Mouse (Mus musculus): ENCODE data around the gene Kng1. TPM values are rescaled to one million over a fixed set of nuclear protein-coding genes. Genes with fewer than 3 reads are reported as not detected.
"Not testable (repeated sequence)": the region's sequence is repeated elsewhere in the genome, so short reads cannot be mapped to it uniquely, and the experiment has no call there.

Kng1 gene
- polyA plus RNA-seq (2015; fragmentation: Nextera tagmentation; extraction: Ambion mirVana), result 4.8 and 9.2 TPM in 2 replicates

DNA sequence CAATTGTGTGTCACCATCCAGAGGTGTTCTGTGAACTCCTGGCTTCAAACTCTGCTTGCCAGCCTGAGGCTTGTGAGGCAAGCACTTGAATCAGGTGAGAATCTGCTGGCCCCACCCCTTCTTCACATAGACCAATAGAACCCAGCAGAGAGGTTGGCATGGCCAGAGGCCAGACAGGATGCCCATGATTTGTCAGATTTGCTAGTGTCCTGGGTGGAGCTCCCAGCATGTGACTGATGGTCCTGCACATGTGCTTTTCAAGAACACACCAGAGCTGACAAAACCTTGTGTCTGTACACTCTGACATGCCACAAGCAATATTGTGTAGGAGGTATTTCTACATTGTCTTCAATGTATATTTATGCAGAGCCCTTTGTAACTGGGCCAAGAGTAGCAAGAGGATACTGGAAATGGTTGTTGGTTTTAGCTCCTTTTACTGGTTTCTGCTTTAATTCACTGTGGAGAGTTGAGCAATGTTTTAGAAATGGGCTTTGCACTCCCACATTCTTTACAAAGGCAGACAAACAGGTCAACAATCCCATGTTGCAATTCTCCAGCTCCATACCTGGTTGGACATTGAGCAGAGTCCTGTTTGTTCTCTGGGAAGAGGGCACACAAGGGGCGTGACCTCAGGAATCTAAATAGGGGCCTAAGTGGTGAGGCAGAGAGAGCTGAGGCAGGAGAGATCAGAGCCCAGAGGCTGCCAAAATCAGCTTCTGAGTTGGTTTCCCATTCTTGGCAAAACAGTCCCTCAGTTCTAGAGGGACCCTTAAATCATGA lies at the start of gene Kng1:
TSS of gene Kng1 (plus strand) at position 198 of the 780 bp plus-strand sequence.
- H3K36me3 ChIP-seq; H3K9me3 ChIP-seq (replicated peaks); H3K4me2 ChIP-seq; H3K4me3 ChIP-seq (replicated peaks); H3K27me3 ChIP-seq; H3K9ac ChIP-seq; H3K4me1 ChIP-seq; ATAC-seq (replicated peaks; ENCODE audit: low FRiP score); H3K27ac ChIP-seq: not testable (repeated sequence)
- WGBS, result 47% methylated on average over 1 of the region's 1 CpGs

DNA sequence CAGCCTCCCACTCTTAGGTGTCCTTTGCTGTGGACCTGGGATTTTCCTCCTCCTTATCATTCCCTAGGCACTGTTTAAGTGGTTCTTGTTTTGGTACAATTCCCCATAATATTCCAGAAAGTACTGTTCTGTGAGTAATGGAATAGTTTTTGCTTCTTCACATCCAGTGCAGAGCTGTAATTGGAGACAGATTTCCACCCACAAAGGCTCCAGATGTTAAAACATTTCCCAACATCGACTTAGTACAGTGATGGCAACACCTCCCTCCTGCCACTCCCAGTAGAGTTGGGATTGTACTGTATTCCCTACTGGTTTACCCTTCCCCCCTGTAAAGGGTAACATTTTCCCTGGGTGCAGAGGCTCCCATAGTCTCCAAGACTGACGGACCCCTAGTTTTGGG lies 43.9 kb upstream of the Kng1 start:
- H3K36me3 ChIP-seq; H3K9me3 ChIP-seq (replicated peaks); H3K27ac ChIP-seq; ATAC-seq (replicated peaks; ENCODE audit: low FRiP score); H3K9ac ChIP-seq; H3K27me3 ChIP-seq; H3K4me3 ChIP-seq (replicated peaks); H3K4me1 ChIP-seq; H3K4me2 ChIP-seq: not testable (repeated sequence)
- WGBS, result 69% methylated on average over 2 of the region's 2 CpGs

DNA sequence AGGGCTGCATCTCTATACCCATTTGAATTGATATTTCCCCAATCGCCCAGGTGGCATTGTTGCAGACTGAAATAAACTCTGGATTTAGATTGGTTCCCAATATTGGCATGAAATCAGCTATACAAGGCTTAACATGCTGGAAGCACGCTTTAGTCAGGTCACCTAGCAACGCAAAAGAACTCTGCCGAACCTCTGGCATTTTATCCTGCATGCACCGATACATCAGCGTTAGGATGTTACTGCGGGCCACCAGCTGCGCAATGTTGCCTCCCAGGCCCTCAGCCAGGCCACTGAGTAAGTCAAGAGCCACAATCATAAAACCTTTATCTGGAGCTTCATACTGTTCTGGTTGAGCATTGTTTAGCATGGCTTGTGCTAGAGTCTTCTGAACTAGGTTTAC lies 43.0 kb upstream of the Kng1 start:
- not testable (repeated sequence) for H3K4me3 ChIP-seq (replicated peaks); H3K4me1 ChIP-seq; H3K4me2 ChIP-seq; H3K27ac ChIP-seq; ATAC-seq (replicated peaks; ENCODE audit: low FRiP score); H3K9ac ChIP-seq; H3K27me3 ChIP-seq; H3K36me3 ChIP-seq; H3K9me3 ChIP-seq (replicated peaks)
- WGBS, result 91% methylated on average over 8 of the region's 8 CpGs

DNA sequence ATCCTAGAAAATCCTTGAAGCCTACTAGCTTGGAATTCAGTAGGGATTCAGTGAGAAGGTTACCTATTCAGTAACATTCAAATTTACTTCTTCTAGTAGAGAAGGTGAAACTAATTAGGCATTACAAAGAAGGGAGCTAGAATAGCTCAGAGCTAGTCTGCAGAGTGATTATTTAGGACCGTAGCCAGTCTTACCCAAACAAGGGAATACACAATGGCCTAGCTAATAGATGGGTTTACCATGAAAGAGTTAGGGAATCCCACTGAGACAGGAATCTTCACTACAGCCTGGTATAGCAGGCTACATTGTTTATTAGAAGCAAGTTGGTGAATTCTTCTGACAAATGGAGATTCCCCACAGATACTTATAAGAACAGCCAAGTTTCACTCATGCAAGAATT lies 37.1 kb upstream of the Kng1 start:
- H3K36me3 ChIP-seq; H3K27ac ChIP-seq; H3K9me3 ChIP-seq (replicated peaks); H3K4me3 ChIP-seq (replicated peaks); H3K4me1 ChIP-seq; H3K9ac ChIP-seq; ATAC-seq (replicated peaks; ENCODE audit: low FRiP score); H3K27me3 ChIP-seq; H3K4me2 ChIP-seq: not testable (repeated sequence)
- 36% methylated on average over 1 of the region's 1 CpGs for WGBS

DNA sequence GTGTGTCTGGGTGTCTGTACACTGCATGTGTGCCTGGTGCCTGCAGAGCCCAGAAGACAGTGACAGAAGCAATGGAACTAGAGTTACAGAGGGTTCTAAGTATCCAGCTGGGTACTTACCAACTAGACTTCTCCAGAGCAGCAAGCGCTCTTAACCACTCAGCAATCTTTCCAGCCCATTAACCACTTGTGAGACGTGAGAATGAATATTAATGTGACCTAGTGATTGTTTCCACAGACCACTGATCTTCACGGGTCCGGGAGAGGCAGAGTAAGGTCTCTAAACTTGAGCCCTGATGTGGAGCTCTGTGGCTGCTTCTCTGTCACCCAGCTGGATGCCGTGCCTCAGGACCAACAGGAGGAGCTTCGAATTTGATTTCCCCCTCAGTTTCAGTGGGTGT lies 32.6 kb upstream of the Kng1 start:
- H3K4me1 ChIP-seq, result peaks cover 12% of the 10 kb centered on the region
- H3K4me3 ChIP-seq (replicated peaks), result no peak overlapping the region
- H3K27me3 ChIP-seq, result no peaks in the 10 kb centered on the region
- no peaks in the 10 kb centered on the region for H3K9me3 ChIP-seq (replicated peaks)
- ATAC-seq (replicated peaks; ENCODE audit: low FRiP score), result peak; percentile 84
- H3K9ac ChIP-seq, result no peak overlapping the region
- H3K27ac ChIP-seq, result peak overlapping the region; percentile 79
- whole genome bisulfite sequencing, result 30% methylated on average over 6 of the region's 6 CpGs
- H3K36me3 ChIP-seq, result no peaks in the 10 kb centered on the region
- H3K4me2 ChIP-seq, result no peak overlapping the region

DNA sequence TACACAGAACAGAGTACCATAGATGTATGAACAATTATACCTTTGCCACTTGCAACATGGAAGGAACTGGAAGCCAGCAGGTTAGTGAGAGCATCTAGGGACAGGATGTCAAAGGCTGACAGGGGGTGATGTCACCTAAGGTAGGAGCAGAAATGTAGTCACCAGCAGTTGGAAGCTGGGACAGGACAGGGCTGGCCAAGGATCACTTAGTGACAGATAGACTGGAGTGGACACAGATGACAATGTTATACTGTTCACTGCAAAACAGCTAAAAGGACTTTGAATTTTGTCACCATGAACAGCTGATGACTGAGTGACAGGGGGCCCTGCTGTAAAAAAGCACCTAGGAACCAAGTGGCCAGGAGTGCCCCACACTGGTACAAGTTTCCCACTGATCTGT lies 31.1 kb upstream of the Kng1 start:
- Histone ChIP-seq H3K4me1 (peaks cover 12% of the 10 kb centered on the region), H3K36me3 (no peaks in the 10 kb centered on the region), H3K27me3 (no peaks in the 10 kb centered on the region), H3K9me3 (replicated peaks) (no peaks in the 10 kb centered on the region), H3K4me3 (replicated peaks) (no peak overlapping the region), H3K9ac (no peak overlapping the region), H3K4me2 (no peak overlapping the region), H3K27ac (0 out of 2 replicates have a peak overlapping the region, but pooled peaks have one; percentile 22)
- ATAC-seq (replicated peaks; ENCODE audit: low FRiP score), result no peak

DNA sequence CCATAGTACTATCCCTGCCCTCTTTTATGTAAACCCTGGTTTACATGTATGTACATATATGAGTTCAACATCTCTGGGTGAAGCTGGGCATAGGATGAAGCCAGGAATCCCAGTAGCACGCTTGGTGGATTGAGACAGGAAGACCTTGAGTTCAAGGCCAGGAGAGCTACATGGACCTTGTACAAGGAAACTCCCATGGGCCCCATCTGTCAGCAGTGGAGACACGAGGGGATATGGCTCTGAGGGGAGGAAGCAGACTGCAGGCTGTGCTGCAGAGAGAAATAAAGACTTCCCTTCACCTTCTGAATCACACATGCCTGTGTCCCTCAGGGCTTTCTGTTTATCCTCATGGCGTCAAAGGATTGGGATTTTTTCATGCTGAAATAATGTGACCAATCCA lies 30.3 kb upstream of the Kng1 start:
- H3K4me1 ChIP-seq, result peaks cover 12% of the 10 kb centered on the region
- not testable (repeated sequence) for H3K9me3 ChIP-seq (replicated peaks); H3K36me3 ChIP-seq; H3K27ac ChIP-seq; H3K4me2 ChIP-seq; ATAC-seq (replicated peaks; ENCODE audit: low FRiP score); H3K9ac ChIP-seq; H3K4me3 ChIP-seq (replicated peaks); H3K27me3 ChIP-seq
- 35% methylated on average over 3 of the region's 3 CpGs for WGBS

DNA sequence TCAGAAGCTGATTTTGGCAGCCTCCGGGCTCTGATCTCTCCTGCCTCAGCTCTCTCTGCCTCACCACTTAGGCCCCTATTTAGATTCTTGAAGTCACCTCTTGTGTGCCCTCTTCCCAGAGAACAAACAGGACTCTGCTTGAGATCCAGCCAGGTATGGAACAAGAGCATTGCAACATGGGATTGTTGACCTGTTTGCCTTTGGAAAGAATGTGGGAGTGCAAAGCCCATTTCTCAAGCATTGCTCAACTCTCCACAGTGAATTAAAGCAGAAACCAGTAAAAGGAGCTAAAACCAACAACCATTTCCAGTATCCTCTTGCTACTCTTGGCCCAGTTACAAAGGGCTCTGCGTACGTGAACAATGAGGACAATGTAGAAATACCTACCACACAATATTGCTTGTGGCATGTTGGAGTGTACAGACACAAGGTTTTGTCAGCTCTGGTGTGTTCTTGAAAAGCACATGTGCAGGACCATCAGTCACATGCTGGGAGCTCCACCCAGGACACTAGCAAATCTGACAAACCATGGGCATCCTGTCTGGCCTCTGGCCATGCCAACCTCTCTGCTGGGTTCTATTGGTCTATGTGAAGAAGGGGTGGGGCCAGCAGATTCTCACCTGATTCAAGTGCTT lies 28.6 kb upstream of the Kng1 start, which contains the start of gene Kng2:
TSS of gene Kng2 (minus strand) at position 517 of the 635 bp plus-strand sequence.
- peaks cover 10% of the 10 kb centered on the region for H3K4me1 ChIP-seq
- H3K27ac ChIP-seq; ATAC-seq (replicated peaks; ENCODE audit: low FRiP score); H3K4me2 ChIP-seq; H3K4me3 ChIP-seq (replicated peaks); H3K27me3 ChIP-seq; H3K36me3 ChIP-seq; H3K9ac ChIP-seq; H3K9me3 ChIP-seq (replicated peaks): not testable (repeated sequence)
- 66% methylated on average over 3 of the region's 3 CpGs for WGBS

DNA sequence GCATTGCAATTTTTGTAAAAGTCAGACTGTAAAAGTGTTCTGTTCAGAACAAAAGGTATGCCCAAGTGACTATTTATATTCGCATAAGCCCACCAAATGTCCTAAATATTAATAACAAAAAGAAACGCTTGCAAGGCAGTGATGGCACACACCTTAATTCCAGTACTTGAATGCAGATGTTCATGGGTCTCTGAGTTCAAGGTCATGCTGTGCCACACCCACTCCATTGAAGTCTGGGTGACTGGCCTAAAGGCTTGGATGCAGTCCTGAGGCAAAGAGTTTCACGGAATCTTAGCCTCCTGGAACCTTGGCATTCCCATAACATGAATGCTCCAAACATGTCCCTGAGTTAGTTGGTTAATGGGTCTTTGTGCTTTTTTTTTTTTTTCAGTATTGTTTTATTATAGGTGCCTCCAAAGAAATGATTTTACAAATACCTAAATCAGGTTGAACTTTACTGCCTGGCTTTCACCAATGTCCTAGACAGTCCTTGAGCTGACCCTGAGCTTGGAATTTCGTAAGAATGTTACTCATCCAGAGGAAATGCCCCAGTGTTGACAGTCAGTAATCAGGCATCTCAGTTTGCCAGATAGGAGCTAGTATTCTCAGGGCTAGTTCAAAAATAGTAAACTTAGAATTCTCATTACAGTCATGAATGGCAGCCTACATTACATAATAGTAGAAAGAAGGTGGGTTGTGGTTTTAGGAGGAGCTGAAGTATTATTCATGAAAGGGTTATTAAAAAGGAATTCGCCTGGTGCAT lies 26.8 kb upstream of the Kng1 start:
- no peak overlapping the region for H3K9ac ChIP-seq

DNA sequence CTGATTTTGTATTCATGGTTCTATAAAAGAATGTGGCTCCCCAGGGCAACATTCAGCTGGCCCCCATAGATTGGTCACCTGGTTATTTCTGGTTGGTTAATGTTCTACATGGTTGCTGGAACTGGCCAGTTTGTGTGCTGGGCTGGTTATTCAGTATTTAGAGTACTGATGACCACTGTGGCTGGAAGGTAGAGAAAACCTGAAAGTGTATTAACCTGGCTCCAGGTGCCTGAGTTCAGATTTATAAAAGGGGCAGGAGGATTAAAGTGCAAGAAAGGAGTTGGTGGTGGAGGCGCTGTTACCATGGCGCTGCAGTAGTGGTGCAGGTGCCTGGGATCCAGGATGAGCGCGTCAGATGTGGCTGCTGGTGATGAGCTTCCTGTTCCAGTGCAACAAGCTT lies 24.0 kb upstream of the Kng1 start:
- H3K27me3 ChIP-seq, result no peaks in the 10 kb centered on the region
- H3K27ac ChIP-seq, result peak overlapping the region; percentile 51
- H3K9ac ChIP-seq, result no peak overlapping the region
- peak; percentile 76 for ATAC-seq (replicated peaks; ENCODE audit: low FRiP score)
- no peaks in the 10 kb centered on the region for H3K36me3 ChIP-seq
- 67% methylated on average over 4 of the region's 4 CpGs for WGBS
- no peak overlapping the region for H3K4me2 ChIP-seq
- H3K9me3 ChIP-seq (replicated peaks), result no peaks in the 10 kb centered on the region
- H3K4me3 ChIP-seq (replicated peaks), result no peak overlapping the region
- no peaks in the 10 kb centered on the region for H3K4me1 ChIP-seq

More for the DNA sequence above, 26.8 kb upstream of the Kng1 start:
- H3K27me3 ChIP-seq, result no peaks in the 10 kb centered on the region
- no peak for ATAC-seq (replicated peaks; ENCODE audit: low FRiP score)
- H3K36me3 ChIP-seq, result no peaks in the 10 kb centered on the region
- H3K4me1 ChIP-seq, result 0 out of 2 replicates have a peak, but pooled peaks cover 5% of the 10 kb centered on the region
- no peak overlapping the region for H3K27ac ChIP-seq
- no peak overlapping the region for H3K4me3 ChIP-seq (replicated peaks)
- WGBS, result 86% methylated on average over 5 of the region's 5 CpGs
- no peak overlapping the region for H3K4me2 ChIP-seq
- H3K9me3 ChIP-seq (replicated peaks), result no peaks in the 10 kb centered on the region

DNA sequence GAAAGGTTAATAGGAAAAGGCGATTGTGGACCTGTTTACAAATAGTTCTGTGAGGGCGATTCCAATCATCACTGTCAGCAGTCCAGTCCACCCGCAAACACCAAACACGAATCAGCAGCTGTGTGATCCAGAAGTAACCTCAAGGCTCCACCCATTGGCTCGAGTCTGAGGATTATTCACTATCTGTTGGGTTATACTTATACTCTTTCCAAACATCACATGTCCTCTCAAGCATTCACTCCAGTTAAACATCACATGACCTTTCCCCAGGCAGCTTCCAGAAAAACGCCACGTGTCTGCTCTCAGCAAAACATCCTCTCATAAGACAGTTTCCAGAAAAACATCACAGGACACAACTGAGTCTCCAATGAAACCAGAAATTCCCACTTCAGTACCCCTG lies 19.9 kb upstream of the Kng1 start:
- 77% methylated on average over 7 of the region's 7 CpGs for WGBS
- H3K36me3 ChIP-seq, result no peaks in the 10 kb centered on the region
- no peak overlapping the region for H3K4me3 ChIP-seq (replicated peaks)
- no peaks in the 10 kb centered on the region for H3K27me3 ChIP-seq
- H3K27ac ChIP-seq, result no peak overlapping the region
- H3K4me1 ChIP-seq, result peaks cover 7% of the 10 kb centered on the region; the same call in 1 of the 2 replicates
- H3K4me2 ChIP-seq, result no peak overlapping the region
- ATAC-seq (replicated peaks; ENCODE audit: low FRiP score), result no peak
- H3K9me3 ChIP-seq (replicated peaks), result no peaks in the 10 kb centered on the region
- no peak overlapping the region for H3K9ac ChIP-seq

DNA sequence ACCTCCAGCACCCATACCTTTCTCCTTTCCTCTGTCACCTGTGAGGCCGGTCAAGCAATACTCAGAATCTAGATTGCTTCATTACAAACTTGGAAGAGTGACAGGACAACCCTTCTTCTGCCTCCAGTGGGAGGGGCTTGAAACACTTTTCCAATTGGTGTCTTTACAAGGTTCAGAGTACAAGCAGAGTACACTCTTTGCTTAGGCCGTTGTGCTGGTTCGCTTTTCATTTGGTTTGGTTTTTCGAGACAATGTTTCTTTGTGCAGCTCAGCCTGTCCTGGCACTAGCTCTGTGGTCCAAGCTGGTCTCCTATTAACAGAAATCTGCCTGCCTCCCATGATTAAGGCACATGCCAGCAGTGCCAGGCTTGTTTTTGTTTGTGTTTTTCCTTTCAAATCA lies 18.4 kb upstream of the Kng1 start:
- H3K4me3 ChIP-seq (replicated peaks), result no peak overlapping the region
- 86% methylated on average over 4 of the region's 4 CpGs for WGBS
- H3K36me3 ChIP-seq, result no peaks in the 10 kb centered on the region
- no peak for ATAC-seq (replicated peaks; ENCODE audit: low FRiP score)
- no peaks in the 10 kb centered on the region for H3K27me3 ChIP-seq
- no peak overlapping the region for H3K9ac ChIP-seq
- H3K4me2 ChIP-seq, result no peak overlapping the region
- H3K4me1 ChIP-seq, result peaks cover 7% of the 10 kb centered on the region; the same call in 1 of the 2 replicates
- no peaks in the 10 kb centered on the region for H3K9me3 ChIP-seq (replicated peaks)
- no peak overlapping the region for H3K27ac ChIP-seq

Measured in kidney, embryonic 15.5 days (tissue).